In the genomic region with DNA sequence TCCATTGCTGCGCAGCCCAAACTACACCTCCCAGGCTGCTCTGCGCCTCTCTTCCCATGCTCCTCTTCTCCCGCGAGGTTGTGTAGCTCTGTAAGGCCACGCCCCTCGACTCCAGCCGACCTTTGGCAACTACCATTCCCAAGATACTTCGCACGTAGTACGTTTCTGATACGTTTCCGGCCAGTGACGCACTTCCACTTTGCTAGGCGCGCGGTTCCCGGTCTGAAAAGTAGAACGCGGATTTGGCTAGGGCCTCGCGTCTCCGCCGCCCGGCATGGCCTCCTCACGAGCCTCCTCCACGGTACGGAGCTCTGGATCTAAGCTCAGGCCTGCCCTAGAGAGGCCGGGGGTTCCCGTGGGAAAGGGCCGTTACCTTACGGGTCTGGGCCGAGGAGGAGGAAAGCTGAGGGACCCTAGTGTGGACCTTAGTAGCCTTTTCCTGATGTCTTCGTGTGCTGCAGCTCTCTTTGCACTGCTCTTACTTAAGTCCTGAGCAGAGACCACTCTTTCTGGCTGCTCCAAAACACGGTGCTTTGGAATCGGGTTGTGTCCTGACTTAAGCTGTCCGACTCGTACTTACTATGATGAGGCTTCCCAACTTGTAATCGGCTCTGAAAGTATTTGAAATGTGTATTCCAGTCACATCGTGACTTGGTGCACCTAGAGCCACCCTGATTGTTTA, we compare ENCODE assay signal across 8 mouse cellular contexts. TPM values are rescaled to one million over a fixed set of nuclear protein-coding genes. Genes with fewer than 3 reads are reported as not detected.
DNase-seq lines count a peak whose midpoint lies in the region; ATAC-seq lines count a peak whose summit lies in the region.

Cdc26 (minus strand) TSS at position 42 of the 682 bp plus-strand sequence.
Prpf4 (plus strand) TSS at position 197 of the 682 bp plus-strand sequence.

- H3K27me3 ChIP-seq in lung, embryonic 16.5 days (ENCODE audit: control insufficient read depth, insufficient read depth, low read depth, low read length), result no peaks in the 10 kb centered on the region

- peak within 1 kb of the TSS; percentile 97 for H3K4me3 ChIP-seq in lung, embryonic 16.5 days (ENCODE audit: low read length)

- peak within 1 kb of the TSS; percentile 98 for H3K9ac ChIP-seq in lung, embryonic 16.5 days (ENCODE audit: low read length)

- no peaks in the 10 kb centered on the region for H3K9me3 ChIP-seq in lung, embryonic 16.5 days (ENCODE audit: control insufficient read depth, low read length)

- H3K27ac ChIP-seq in lung, embryonic 16.5 days (ENCODE audit: low read length), result peak within 1 kb of the TSS; percentile 90

- peaks cover 12% of the 10 kb centered on the region for H3K4me1 ChIP-seq in lung, embryonic 16.5 days (replicated peaks; ENCODE audit: control insufficient read depth, insufficient read depth, low read length)

- DNase-seq in MEL-GATA-1-ER (ENCODE audit: extremely low read depth, low read depth), result peak; percentile 98
- peak; percentile 97 for DNase-seq in cerebellum, adult 8-10 months
- DNase-seq in forelimb bud, embryonic 11.5 days (ENCODE audit: low read depth, low spot score), result peak; percentile 99
- DNase-seq in layer of hippocampus, adult 9-10 months (ENCODE audit: low spot score), result peak; percentile 98
- peak; percentile 79 for DNase-seq in ovary, postnatal 10 days (ENCODE audit: low spot score)
- peak; percentile 94 to 98 for DNase-seq in thymus, postnatal 10 days (ENCODE audit: low spot score in 2 of 2)

- peaks cover 22% of the 10 kb centered on the region for H3K36me3 ChIP-seq in lung, embryonic 16.5 days (ENCODE audit: control insufficient read depth, insufficient read depth, low read length)

- ATAC-seq in hematopoietic stem cell, adult 5-6 weeks (replicated peaks in 1 of 2; ENCODE audit: insufficient read depth in 1 of 2, low FRiP score in 2 of 2, low TSS enrichment in 1 of 2, low read depth in 1 of 2, poor library complexity in 2 of 2, severe bottlenecking in 2 of 2), result peak; percentile 97
- ATAC-seq in lung, embryonic 16.5 days (ENCODE audit: low read depth), result peak; percentile 99

- WGBS in lung, embryonic 16.5 days, result under 1% methylated on average over 39 of the region's 39 CpGs

- H3K4me2 ChIP-seq in lung, embryonic 16.5 days (ENCODE audit: low read depth, low read length), result peak within 1 kb of the TSS; percentile 60

RNA-seq across cellular contexts. Expression of gene Cdc26, which starts in this region (rescaled TPM):
- 106 and 205 TPM in 2 replicates for total RNA-seq in hematopoietic stem cell, adult 5-6 weeks (2017)
- 141 and 148 TPM in 2 replicates for polyA plus RNA-seq in lung, embryonic 16.5 days (2015; fragmentation: Nextera tagmentation; extraction: Ambion mirVana)

RNA-seq across cellular contexts. Expression of gene Prpf4, which starts in this region (rescaled TPM):
- total RNA-seq in hematopoietic stem cell, adult 5-6 weeks (2017), result 18.6 and 19.6 TPM in 2 replicates
- 20.7 and 21.4 TPM in 2 replicates for polyA plus RNA-seq in lung, embryonic 16.5 days (2015; fragmentation: Nextera tagmentation; extraction: Ambion mirVana)

Comparison
In these comparisons a context has a peak if more than half of its experiments do, and no peak if none do; other contexts are left out.
1. Peak in every context shown above with its lines: DNase-seq, ATAC-seq, H3K4me3 ChIP-seq and H3K27ac ChIP-seq.